Mouse (Mus musculus) T-cell, adult 66 days (primary cell): ENCODE measurements around the gene Mcm2. TPM values are rescaled to one million over a fixed set of nuclear protein-coding genes. Genes with fewer than 3 reads are reported as not detected.

ENCODE experiments used
- total RNA-seq, 2 experiments: library from RNA; stranded (reverse); gene quantifications; 3 replicates in 1 of 2; 4 replicates in 1 of 2; pipeline ENCODE4 v1.2.4; 2023

Gene Mcm2
- 10 to 100 TPM; 56.1 to 62.8 TPM for total RNA-seq

GRCm38 (mm10) chr6:88898534-88899048 lies at the start of gene Mcm2:
Gene Mcm2 (minus strand): TSS chr6:88898780.

GRCm38 (mm10) chr6:88901947-88902820 lies 3.6 kb upstream of the Mcm2 start, which contains the start of gene Tpra1:
Gene Tpra1 (plus strand): TSS chr6:88902251.

GRCm38 (mm10) chr6:88874868-88875508 lies 23.6 kb downstream of the Mcm2 start, which contains the start of gene Podxl2:
Gene Podxl2 (minus strand): TSS chr6:88875044.

DNA sequence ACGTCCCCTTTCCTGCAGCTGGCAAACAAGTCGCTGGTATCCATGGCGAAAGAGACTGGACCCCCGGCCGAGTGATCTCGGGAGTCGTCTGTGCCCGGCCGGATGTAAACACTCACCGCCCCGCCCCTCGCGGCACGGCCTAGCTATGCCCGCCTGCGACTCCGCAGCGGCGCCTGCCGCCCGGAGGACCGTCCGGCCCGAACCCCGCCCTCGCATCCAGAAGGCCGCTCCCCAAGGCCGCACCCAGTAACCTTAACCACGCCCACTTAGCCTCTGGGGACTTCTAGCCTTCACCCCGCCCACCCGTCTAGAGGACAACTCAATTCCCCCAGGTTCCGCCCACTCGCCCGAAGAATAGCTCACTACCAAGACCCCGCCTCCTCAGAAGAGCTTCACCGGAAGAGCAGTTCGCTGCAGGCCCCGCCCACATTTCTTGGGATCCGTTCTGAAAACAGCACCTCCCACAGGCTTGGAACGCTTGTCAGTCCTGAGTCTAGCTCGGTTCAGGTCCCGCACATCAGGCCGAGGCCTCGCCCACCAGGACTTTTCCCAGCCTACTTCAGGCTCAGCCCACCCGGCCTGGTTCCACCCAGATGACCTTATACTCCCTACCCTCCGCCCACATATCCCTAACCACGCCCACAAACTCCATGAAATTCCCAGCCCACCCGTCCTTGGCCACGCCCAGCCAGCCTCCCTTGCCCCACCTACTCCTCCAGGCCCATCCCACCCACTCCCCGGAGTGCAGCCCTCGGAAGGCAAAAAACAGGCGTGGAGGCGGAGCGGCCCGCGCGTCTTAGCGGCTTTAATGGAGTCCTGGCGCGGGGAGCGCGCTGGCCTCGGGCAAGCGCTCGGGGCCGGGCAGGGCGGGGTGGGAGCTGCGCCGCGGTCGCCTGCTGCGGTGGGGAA lies 56.5 kb downstream of the Mcm2 start, which contains the start of gene Abtb1:
Gene Abtb1, minus strand, starts transcription at position 204 of the 909 bp plus-strand sequence.

Other genes with a start within 250 kb of the Mcm2 start
- 1 to 10 TPM in 1 of 2 experiments, under 1 TPM in 1; 0.65 to 1.5 TPM for gene Mgll, start 174.4 kb downstream of the Mcm2 start, total RNA-seq
- gene Abtb1, start 56.8 kb downstream of the Mcm2 start, total RNA-seq, result 10 to 100 TPM; 44.5 to 48.1 TPM
- not detected for gene Podxl2, start 23.7 kb downstream of the Mcm2 start, total RNA-seq
- 100 to 1,000 TPM in 1 of 2 experiments, 10 to 100 TPM in 1; 87.5 to 112 TPM for gene Tpra1, start 3.5 kb upstream of the Mcm2 start, total RNA-seq